Mouse (Mus musculus) gastrocnemius, adult 2 months (tissue): ENCODE measurements around the gene Adgrg2. TPM values are rescaled to one million over a fixed set of nuclear protein-coding genes. Genes with fewer than 3 reads are reported as not detected.
A peak's percentile ranks its signal among the peaks of the same experiment; 100 is the strongest.

Experiments
- DNase-seq: peaks from one replicate; pipeline ENCODE4 v3.0.0; 2022
- H3K27ac ChIP-seq: fragments of 200-600 bp; 2 replicates; pipeline ENCODE4 v1.8.1; 2022; ENCODE audit warnings: mild to moderate bottlenecking
- H3K4me3 ChIP-seq: fragments of 200-600 bp; 2 replicates; pipeline ENCODE4 v1.8.1; 2022; ENCODE audit warnings: mild to moderate bottlenecking, moderate library complexity
- CTCF ChIP-seq: fragments of 200-600 bp; IDR thresholded peaks from 2 replicates; pipeline ENCODE4 v1.8.1; 2022; ENCODE audit warnings: antibody characterized with exemption, mild to moderate bottlenecking, moderate library complexity
- intact Hi-C: fragments of 180-260 bp; cut with DNase I; formaldehyde crosslinking; loops from one replicate; pipeline ENCODE4 v1.15.1; 2025
- total RNA-seq, 2 experiments: library from RNA; stranded (reverse); gene quantifications; 2 replicates each; pipeline ENCODE4 v1.2.3; 2021

Gene Adgrg2
- total RNA-seq, 2 experiments from 2014 or later: 0.71 to 1.2 TPM

DNA sequence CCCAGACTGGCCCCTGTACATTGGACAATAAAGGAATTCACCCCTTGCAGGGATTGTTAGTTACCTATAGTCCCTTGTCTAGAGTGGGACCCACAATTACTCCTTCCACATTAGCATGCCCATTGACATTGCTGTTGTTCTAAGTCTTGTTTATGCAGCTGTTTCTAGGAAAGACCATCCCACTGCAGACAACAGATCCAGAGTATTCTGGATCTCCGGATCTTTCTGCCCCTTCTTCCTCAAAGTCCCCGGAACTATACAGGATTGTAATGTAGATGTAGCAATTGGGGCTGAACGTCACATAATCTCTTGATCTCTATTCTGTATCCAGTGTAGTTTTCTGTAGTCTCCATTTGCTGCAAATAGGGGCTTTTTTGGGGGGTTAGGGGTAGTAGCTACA lies 57.9 kb downstream of the Adgrg2 start:
- intact Hi-C loops: no loop called here
- no peak for TF ChIP-seq CTCF
- H3K4me3 ChIP-seq: no peak overlapping the region
- no peak for DNase-seq
- H3K27ac ChIP-seq: no peak overlapping the region

DNA sequence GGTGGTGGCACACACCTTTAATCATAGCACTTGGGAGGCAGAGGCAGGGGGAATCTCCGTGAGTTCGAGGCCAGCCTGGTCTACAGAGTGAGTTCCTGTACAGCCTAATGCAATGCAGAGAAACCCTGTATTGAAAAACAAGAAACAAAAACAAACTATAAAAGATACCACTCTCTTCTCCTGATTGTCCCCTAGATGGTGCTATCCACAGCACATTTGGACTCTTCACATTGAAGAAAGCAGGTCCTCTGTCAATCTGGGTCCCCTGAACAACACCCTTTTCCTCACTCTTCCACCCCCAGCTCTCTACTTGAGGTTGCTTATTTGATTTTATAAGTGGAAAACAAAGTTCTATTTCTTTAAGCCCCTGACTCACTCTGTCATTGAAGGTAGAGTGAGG lies 58.9 kb downstream of the Adgrg2 start:
- TF ChIP-seq CTCF: peak; percentile 42; the same call in 1 of the 2 replicates
- DNase-seq: no peak
- Histone ChIP-seq H3K4me3 (no peak overlapping the region), H3K27ac (no peak overlapping the region)
- intact Hi-C loops: no loop called here

DNA sequence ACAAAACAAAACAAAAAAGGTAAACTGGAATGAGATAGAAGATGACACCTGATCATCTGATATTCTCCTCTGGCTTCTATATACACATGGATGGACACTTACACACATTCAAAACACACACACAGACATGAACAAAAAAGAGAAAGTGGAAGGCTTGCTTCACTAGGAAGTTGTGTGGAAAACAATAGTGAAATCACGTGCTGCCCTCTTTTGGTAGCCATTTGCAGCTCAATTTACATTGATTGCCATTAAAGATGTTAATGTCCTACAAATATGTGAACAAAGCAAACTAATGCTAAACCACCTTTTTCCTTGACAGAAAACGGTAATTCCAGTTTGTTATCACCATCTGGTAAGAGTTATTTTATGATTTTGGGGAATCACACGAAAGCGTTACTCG lies 65.2 kb downstream of the Adgrg2 start:
- intact Hi-C loops: no loop called here
- H3K4me3 ChIP-seq: no peak overlapping the region
- TF ChIP-seq CTCF: peak; percentile 29; the same call in 1 of the 2 replicates
- no peak overlapping the region for H3K27ac ChIP-seq
- no peak for DNase-seq

DNA sequence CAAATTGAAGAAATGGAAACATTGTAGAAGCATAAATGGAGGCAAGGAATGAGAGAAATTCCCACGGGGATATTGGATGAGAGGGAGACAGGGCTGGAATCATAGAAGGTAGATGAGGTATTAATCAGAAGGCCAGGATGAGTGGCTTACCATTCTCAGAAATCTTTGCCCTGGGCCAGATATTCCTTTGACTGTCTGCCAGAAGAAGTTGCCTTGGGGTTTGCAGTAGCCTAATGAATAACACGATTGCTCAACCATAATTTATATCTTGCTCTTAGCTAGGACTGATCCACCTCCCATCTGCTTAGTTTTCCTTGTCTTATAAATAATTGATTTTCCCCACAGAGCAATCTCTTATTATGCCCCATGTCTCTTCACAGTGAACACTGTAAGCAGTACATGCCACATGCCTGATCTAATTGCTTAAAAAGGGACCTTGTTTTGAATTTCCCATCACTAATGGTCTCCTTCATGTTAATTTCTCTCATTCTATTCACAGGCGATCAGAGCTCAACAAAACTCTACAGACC lies 80.8 kb downstream of the Adgrg2 start:
- intact Hi-C loops: no loop called here
- Histone ChIP-seq H3K27ac (no peak overlapping the region), H3K4me3 (no peak overlapping the region)
- no peak for DNase-seq
- TF ChIP-seq CTCF: no peak

DNA sequence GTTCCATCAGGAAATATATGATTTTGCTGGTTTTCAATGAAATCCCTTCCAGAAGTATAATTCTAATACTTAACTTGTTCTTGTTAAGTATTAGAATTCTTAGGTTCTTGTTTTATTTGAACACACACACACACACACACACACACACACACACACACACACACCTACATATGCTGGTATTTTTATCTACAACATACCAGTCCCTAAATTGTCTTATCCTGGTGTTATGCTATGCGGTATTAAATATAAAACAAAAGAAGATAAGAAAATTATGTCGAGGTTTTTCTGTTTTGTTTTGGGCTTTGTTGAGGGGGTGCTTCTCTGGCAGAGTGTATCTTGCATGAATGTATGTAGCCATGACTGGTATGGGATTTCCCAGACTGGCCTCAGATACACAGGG lies 99.3 kb downstream of the Adgrg2 start:
- no peak overlapping the region for H3K27ac ChIP-seq
- intact Hi-C loops: no loop called here
- DNase-seq: no peak
- no peak overlapping the region for H3K4me3 ChIP-seq
- TF ChIP-seq CTCF: no peak

DNA sequence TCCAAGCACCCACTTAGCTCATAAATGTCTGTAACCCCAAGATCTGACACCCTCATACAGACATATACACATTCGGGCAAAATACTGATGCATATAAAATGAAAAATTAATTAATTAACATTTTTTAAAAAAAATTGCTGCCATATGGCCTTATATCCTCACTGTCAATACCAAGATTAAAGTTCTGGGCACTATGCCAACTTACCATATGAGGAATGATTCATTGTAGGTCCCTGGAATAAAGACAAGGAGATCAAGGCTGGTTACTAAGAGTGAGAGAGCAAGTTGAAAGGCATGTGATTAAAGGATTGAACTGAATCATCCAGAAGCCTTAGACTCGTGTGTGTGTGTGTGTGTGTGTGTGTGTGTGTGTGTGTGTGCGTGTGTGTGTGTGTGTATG lies 103.8 kb downstream of the Adgrg2 start:
- intact Hi-C loops: no loop called here
- DNase-seq: no peak
- no peak overlapping the region for H3K27ac ChIP-seq
- H3K4me3 ChIP-seq: no peak overlapping the region
- TF ChIP-seq CTCF: no peak

DNA sequence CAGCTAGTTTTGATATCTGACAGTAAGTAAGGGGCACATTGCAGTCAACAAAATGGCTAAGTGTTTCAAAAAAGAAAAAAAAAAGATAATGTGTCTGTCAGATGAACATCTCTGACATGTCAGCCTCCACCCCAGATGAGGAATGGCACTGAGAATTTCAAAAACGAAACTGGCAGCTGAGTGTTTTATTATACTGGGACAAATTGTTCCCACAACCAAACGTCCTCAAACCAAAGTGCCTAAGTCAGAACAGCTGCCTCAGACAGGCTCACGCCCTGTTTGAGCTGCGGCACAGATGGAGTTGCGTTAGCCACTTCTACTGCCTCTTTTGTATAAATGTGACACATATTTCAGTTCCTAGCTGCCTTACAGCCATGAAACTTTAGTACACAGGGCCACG lies 104.4 kb downstream of the Adgrg2 start:
- DNase-seq: no peak
- intact Hi-C loops: no loop called here

DNA sequence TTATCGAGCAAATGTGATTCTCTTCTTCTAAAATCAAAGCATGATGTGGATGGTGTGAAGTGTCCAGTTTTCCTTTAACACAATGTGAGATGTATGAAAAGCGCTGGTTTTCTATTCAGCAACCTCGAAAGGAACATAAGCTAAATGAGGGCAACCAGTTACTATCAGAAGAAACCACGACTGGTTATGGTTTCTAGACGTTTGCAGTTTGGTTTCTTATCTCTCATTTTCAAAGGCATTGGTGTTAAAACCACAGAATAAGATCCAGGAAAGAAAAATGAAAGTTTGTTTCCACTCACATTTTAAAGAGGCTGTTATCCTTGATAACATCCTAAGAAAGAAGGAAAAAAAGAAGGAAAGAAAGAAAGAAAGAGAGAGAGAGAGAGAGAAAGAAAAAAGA lies 106.0 kb downstream of the Adgrg2 start:
- no peak overlapping the region for H3K27ac ChIP-seq
- no peak for TF ChIP-seq CTCF
- intact Hi-C loops: no loop called here

More for the DNA sequence above, 104.4 kb downstream of the Adgrg2 start:
- no peak for TF ChIP-seq CTCF
- Histone ChIP-seq H3K4me3 (no peak overlapping the region), H3K27ac (no peak overlapping the region)

DNA sequence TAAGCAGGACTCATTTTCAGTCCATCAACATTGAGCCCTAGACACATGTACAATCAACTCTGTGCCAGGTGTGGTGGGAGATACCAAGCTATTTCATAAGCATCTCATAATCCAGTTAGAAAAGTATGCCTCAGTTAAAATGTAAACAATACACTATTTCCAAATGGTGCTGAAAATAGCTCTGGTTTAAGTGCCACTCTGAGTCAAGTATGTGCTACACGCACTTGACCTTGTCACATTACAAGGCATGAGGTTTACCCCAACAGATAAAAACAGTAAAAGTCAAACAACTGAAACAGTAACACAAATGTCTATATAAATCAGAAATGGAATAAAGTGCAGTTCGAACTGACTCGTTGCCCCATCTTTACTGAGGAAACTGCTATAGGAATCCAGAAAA lies 110.6 kb downstream of the Adgrg2 start:
- no peak for TF ChIP-seq CTCF
- DNase-seq: no peak
- no peak overlapping the region for H3K27ac ChIP-seq
- no peak overlapping the region for H3K4me3 ChIP-seq
- intact Hi-C loops: loop anchor here (10.0 kb wide), 1 partner anchor 264 kb away; the partner anchor contains the start of gene Rs1

More for the DNA sequence above, 106.0 kb downstream of the Adgrg2 start:
- DNase-seq: no peak
- H3K4me3 ChIP-seq: no peak overlapping the region

DNA sequence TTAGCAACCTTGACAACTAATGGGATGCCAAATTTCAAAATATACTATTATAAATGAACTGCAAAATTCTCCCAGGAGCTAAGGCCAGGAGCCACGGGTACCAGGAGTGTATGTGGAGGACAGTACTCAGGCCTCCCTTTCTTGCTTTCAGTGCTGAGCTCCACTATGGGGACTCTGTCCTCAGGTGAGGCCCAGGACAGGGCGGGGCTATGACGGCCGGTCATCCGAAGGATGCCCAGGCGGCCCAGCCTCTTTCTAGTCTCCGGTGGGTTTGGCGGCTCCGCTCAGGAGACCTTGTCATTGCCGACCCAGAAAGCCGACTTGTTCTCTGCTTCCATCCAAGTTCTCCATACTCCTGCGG lies 111.2 kb downstream of the Adgrg2 start:
- Histone ChIP-seq H3K27ac (peak overlapping the region; percentile 94), H3K4me3 (peak overlapping the region; percentile 87)
- no peak for TF ChIP-seq CTCF
- no peak for DNase-seq
- intact Hi-C loops: loop anchor here (10.0 kb wide), 1 partner anchor 263 kb away; the partner anchor contains the start of gene Rs1

DNA sequence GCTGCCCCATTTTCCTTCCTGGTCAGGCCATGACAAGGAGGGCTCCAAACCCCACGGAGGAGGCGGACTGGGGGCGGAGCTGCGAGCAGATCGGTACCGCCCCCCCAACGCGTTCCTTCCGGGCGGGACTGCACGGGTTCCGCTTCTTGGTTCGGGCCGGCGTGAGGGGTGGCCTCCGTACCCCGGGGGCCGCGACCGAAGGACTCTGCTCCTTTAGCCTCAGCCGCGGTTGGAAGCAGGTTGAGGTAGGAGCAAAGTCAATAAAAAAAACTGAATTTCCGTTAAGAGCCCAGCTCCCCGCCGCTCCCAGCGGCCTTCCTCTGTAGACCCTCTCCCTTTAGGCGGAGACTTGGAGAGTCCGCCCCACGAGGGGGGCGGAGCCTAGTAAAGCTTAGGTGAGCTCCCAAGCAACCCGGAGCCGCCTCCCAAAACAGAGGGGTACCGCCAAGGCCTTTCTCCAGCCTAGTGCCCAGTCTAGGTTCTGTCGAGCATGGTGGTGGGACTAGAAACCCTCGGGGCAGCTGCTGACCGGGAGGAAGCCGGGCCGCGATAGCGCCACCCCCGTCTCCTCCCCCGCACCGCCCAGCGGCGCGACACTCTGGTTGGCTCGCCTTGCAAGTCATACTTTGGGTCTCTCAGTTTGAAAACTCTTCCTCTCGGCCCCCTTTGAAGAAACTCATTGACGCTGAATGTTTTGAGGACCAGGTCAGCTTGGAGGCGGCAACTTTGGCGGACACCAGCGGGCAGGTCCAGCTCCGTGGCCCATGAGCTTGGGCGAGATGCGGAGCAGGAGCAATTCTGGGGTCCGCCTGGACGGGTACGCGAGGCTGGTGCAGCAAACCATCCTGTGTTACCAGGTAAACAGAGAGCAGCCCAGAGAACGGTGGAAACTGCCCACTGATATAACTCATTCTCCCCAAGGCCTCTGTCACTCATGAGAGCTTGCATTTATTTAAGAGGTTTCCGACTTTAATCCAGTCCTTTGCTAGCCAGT lies 111.9 kb downstream of the Adgrg2 start, which contains the start of gene Phka2:
Phka2 (plus strand) TSS at position 119 of the 994 bp plus-strand sequence.
- Histone ChIP-seq H3K27ac (peak within 1 kb of the TSS; percentile 94), H3K4me3 (peak within 1 kb of the TSS; percentile 87)
- intact Hi-C loops: loop anchor here (10.0 kb wide), 1 partner anchor 262 kb away; the partner anchor contains the start of gene Rs1
- peak; percentile 19 for TF ChIP-seq CTCF
- peak; percentile 90 for DNase-seq

DNA sequence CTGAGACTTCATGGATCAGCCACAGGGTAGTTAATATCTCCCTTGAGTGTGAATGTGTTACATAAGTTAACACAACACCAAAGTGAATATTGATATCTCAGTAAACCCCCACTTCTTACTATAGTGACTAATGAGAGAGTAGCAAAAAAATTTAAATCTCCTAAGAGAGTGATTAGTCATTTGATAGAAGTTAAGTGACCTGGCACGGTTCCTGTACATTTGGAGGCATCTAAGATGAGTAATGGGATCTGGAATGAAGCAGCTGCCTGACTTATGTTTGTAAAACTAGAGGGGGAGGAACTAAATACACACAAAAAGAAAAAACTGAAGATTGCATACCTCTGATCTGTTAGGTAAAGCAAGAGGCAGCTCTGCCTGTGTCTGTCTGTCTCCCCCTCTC lies 118.6 kb downstream of the Adgrg2 start:
- H3K27ac ChIP-seq: no peak overlapping the region
- DNase-seq: no peak
- TF ChIP-seq CTCF: no peak
- H3K4me3 ChIP-seq: no peak overlapping the region
- intact Hi-C loops: loop anchor here (5.0 to 10.0 kb wide), 2 partner anchors 256 to 1738 kb away; partner anchors contain the start of gene Rs1

DNA sequence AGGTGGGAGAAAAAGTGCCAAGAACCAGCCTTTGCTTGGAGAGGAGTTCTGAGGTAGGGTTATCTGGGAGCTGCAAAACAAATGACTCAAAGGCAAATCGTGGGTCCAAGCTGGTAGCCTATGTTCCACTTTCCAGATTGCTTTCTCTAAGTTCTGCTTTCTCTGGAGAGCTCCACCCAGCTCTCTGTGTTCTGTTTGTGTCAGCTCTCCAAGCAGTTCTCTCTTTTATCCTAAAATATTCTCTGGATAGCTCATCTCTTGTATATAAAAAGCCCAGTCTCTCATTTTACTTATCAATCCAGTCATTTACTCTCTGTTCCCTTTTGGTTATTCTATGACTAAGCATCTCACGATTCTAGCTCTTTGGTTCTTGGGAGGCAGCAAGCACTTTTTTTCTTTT lies 119.7 kb downstream of the Adgrg2 start:
- H3K4me3 ChIP-seq: no peak overlapping the region
- H3K27ac ChIP-seq: 0 out of 2 replicates have a peak overlapping the region, but pooled peaks have one; percentile 8
- intact Hi-C loops: no loop called here
- TF ChIP-seq CTCF: no peak
- DNase-seq: no peak
